Mouse (Mus musculus) left cerebral cortex, adult 9 months (tissue): Measurements from ENCODE around the gene Ankrd44.
"Not testable (repeated sequence)": the region's sequence is repeated elsewhere in the genome, so short reads cannot be mapped to it uniquely, and the experiment has no call there.

Experiments used
- DNase-seq, 2 experiments: peaks; one replicate each; pipeline ENCODE4 v3.0.0; 2022; ENCODE audit warnings: low spot score in 2 of 2

The Ankrd44 gene

DNA sequence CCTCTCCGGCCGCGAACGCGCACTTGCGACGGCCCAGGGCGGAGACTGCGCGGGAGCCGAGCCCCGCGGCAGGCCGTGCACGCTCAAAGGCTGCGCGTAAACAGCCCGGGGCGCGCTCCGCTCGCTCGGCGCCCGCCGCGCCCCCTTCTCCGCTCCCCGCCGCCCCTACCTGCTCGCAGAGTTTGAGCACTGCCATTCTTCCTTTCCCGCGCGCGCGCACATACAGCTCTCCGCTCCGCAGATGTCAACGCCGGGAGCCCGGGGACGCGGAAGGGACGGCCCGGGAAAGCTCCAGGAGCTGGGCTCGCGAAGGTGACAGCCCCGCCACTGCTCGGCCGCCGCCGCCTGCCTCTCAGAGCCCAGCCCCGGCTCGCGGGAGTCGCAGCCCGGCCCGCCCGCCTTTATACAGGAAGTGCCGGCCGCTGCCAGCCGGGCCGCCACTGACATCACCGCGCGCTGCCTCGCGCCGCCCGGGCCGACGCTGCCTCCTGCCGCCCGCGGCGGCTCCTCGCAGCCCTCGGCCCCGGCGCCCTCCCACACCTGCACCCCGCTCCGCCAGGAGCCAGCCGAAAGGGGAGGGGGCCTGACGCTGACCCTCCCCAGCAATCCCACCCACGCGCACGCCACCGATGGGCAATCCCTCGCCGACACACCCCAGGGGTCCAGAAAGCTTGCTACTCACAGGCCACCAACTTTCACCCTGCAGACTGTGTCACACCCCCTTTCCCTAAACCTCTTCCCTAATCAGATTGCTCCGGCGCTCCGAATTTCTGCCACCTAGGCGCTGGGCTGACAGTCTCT is at the start of gene Ankrd44:
Gene Ankrd44, minus strand, starts transcription at position 417 of the 801 bp plus-strand sequence.
- DNase-seq = peak in 1 of 2 experiments; percentile 62

DNA sequence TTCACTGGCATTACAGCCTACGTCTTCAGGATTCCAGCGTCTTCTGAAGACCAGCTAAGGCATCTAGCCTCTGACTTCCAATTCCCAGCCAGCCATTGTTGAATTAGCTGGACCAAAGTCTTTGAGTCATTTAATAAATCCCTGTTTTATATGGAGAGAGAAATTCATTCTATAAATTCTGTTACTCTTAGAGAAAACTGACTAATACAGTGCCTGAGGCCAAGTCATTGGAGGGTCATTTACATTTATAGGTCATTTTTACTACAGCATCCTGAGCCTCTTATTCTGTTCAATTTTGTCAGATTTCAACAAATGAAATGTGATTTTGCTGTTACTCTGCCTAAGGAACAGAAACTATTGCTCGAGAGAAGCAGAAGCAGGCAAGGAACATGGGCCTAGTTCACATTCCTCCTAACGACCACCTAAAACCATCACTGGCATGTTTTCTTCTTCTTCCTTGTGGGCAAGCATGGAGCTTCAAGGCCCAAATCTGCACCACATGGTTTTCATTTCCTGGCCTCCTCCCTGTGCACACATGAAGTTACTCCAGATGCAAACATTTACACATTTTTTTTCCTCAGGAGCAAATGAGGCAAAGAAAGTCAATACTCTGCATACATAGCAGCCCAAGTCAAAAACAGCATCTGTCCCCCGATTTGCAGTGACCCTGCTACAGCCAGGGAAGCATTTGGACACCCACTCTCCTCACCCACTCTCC is 45.7 kb upstream of the Ankrd44 start:
- no peak for DNase-seq

DNA sequence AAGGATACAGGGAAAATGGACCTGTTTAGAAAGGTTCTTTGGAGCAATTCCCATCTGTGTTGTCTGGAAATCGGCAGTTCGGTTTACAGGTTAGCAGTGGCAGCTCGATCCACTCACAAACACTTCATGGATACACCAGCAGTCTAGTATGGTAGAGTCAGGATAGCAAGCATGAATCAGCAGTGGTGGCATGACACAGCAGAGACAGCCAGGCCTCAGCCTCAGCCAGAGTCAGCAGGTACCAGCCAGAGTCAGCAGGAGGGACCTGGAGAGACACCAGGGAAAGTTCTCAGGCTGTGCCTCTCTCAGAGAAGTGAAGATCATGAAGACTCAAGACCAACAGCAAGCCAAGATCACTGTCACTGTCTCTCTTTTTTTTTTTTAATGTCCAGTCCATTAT is 40.7 kb upstream of the Ankrd44 start:
- DNase-seq = no peak

DNA sequence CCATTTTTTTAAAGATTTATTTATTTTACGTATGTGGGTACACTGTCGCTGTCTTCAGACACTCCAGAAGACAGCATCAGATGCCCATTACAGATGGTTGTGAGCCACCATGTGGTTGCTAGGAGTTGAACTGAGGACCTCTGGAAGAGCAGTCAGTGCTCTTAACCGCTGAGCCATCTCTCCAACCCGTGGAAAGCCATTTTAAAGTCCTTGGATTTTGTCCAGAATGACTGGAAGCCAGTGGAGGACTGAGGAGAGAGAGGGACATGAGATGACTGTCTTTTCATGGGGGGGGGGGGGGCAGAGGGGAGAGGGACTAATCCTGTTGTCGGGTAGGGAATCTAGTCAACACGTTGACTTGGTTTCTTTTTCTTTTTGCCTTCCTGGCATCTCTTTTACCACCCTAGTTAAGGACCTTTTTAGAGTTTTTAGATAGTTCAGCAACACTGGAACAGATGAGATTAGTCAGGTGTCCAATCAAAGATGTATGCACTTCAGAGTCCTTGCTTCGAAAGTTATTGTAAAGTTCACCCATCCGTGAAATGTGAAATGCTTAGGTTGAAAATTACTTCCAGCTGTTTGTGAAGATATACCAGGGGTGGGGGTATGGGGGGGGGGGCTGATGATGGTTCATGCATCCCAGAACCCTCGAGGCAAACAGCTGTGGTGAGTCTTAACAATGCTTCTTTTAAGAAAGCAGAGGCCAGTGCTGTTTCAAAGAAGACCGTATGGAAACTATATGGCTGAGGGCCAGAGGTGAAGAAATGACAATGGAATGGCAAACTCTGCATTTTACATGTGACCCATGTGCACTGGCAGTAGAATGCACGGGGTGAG is 39.2 kb upstream of the Ankrd44 start:
- no peak for DNase-seq

DNA sequence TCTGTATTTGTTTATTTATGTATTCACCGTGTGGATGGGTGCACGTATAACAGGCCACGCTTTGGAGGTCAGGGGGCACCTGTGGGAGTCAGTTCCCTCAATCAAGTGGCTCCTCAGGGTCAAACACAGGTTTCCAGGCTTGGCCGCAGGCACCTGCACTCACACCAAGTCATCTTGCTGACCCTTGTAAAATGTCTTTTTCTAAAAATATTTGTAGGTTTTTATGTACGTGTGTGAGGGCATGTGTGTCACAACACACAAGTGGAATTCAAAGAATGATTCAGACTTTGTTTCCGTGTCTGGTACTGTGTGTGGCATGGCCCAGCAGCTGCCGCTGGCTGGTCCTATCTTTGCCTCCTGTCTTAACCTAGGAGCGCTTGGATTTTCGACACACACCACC is 35.5 kb upstream of the Ankrd44 start:
- DNase-seq = no peak

DNA sequence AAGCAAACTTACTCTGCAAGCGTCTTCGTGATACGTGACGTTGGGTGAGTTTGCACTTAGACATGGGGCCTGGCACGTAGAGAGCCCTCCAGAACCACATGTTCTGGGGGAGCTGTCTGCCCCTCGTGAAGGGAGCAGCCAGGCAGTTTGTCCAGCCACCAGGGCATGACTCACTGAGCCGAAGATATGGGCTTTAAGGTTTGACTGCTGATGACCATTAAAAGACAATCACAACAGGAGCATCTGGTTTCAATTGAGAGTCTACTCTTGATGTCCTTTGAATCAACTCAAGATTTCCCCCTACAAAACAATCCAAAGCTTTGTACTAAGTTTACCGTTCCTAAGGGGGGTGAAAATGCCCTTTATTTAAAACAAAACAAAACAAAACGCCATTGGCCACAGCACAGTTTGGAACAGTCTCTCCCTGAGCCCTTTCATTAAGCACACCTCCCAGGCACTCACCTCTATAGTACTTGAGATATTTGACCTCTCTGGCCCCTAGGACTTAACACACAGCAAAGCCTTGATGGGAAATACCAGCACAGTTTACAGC is 34.5 kb upstream of the Ankrd44 start:
- DNase-seq = no peak

DNA sequence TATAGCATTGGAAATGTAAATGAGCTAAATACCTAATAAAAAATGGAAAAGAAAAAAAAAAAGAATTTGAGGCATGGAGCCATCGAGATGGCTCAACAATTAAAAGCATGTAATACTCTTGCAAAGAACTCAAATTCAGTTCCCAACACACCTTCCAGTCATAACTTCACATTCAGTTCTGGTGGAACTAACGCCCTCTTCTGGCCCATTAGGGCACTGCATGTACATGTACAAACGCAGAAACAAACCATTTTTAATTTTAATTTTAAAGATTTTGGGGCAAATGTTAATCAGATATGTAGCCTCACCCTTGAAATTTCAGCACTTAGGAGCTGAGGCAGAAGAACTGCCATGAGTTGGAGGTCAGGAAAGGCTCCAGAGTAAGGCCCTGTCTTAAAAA is 32.3 kb upstream of the Ankrd44 start:
- DNase-seq = no peak

DNA sequence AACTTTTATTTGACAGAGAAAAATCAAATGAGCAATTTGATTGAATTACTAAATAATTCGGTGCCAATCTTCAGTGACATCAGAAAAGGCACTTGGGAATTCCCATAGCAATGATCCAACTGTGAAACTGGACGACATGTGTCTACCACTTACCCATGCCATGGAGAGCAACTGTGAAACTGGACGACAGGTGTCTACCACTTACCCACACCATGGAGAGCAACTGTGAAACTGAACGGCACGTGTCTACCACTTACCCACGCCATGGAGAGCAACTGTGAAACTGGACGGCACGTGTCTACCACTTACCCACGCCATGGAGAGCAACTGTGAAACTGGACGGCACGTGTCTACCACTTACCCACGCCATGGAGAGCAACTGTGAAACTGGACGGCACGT is 30.8 kb upstream of the Ankrd44 start:
- DNase-seq = not testable (repeated sequence)

DNA sequence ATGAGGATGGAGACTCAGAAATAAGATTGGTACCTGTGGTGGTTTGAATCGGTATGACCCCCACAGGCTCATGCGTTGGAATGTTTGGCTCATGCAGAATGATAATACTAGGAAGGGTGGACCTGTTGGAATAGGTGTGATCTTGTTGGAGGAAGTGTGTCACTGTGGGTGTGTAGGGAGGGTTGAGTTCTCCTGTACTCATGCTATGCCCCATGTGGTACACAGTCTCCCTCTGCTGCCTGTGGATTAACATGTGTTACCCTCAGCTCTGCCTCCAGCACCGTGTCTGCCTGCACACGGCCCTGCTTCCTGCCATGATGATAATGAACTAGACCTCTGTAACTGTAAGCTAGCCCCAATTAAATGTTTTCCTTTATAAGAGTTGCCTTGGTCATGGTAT is 28.7 kb upstream of the Ankrd44 start:
- no peak for DNase-seq

DNA sequence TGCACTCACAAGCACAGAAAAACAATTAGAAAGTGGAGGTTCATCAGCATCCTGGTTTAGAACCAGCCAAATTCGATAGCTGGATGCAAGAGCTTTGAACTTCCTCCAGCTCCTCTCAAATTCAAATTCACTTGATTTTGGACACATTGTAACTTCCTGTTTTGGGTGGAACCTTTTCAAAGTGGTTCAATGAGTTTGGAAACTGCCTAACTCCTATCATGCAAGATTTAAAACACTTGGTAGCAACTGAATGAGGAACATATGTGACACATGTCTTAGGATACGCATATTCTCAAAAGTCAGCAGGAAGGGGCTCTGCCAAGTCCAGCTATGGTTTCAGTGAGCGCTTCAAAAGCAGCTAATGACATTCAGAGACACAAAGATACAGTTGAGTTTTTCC is 18.5 kb upstream of the Ankrd44 start:
- DNase-seq = no peak

DNA sequence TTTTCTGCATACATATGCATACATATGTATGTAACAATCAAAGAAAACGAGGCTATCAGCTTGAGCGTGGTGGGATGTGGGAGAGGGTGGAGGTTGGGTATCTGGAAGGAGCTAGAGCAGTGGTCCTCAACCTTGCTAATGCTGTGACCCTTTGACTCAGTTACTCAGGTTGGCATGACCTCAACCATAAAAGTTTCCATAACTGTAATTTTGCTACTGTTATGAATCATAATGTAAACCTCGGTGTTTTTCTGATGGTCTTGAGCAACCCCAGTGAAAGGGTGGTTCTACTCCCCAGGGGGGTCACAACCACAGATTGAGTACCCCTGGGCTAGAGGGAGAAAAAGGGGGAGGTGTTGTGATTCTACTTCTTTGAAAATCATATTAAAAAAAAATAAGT is 9.3 kb upstream of the Ankrd44 start:
- no peak for DNase-seq

DNA sequence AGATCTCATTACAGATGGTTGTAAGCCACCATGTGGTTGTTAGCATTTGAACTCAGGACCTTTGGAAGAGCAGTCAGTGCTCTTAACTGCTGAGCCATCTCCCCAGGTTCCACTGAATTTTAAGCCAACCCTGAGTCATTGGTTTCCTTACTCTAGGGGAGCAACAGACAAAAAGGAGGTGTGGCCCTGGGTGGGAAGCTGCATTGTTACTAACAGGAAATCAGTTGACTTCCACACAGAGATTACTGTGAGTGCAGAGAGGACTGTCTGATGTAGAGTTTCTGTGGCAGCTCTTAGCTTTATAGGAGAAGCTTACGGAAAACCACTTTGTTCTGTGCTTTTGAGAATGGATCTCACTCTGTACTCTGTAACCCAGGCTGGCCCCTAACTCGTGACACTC is 8.7 kb upstream of the Ankrd44 start:
- DNase-seq = no peak

DNA sequence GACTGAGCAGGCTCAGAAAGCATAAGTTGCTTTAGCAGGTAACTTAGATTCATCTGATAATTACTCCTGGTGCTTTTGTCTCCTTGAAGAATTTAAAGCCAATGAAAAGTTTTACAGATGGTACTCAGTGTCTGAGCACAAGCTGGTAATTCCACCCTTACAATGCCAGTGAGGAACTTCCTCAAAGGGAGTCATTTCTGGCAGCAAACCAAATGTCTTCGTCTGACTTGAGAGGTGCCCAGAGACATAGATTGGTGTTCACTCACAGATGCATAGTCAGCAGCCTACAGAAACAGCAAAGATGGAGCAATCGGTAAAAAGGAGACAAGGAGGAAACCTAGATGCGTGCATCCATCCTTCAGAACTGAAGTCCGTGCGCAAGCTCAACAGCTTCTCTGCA is 7.5 kb upstream of the Ankrd44 start:
- DNase-seq = no peak

DNA sequence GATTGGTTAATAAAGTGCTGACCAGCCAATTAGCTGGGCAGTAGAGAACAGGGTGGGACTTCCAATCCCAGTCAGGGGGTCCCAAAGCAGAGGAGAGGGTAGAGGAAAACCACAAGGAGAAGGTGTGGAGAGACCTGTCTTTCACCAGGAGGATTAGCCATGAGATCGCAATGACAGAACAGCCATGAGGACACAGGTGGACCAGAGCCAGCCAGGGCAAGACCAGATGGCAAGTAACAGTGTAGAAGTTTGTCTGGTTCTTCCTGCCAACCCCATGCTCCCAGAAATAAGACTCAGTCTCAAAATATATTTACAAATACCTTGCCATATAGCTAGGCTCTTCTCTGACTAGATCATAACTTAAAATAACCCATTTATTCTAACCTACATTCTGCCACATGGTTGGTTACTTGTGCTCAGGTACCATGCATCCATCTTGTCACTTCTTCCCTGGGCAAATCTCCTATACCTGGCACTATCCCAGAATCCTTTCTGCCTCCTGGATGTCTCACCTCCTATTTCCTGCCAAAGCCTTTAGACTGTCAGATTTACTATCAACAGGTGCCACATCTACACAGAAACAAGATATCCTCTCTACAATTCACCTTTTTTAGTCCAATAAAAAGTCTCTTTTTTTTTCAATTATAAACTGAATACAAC is 6.4 kb upstream of the Ankrd44 start:
- no peak for DNase-seq

DNA sequence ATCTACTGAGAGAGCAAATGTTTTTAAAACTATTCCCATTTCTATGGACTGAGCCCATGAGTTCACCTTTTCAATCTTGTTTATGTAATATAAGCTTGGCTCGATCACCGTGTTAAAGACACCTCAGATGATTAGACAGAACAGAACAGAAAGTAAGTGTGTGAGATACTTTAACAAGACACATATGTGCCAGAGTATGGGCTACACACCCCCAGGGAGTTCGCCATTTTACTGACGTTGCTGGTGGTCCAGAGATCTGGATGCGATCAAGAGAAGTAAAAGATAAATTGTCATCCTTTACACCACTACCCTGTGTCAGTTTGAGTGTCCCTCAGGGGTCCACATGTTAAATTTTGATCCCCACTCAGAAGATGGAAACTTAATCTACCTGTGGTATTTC is 5.0 kb upstream of the Ankrd44 start:
- no peak for DNase-seq

DNA sequence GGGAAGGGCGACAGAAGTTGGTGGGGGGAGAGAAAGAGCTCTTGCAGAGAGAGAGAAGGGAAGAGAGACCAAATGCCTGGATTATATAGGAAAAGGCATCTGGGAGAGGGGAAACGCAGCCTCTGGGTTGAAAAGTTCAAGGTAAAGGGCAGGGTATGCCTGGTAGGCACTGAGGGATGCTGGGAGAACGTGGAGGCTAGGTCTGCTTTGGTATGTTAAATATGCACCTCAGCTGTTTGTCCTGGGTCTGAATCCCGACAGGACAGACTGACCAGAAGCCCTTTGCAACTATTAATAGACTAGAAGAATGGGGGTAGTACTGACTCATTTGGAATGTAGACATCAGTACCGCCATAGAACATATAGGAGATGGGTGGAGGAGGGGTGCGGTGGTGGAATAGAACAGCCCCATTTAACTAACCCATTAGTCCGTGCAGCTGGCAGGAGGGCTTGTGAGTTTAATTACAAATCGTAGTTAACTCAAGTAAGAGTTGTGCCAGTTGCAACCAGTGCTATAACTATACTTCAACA is 4.5 kb upstream of the Ankrd44 start:
- DNase-seq = no peak

DNA sequence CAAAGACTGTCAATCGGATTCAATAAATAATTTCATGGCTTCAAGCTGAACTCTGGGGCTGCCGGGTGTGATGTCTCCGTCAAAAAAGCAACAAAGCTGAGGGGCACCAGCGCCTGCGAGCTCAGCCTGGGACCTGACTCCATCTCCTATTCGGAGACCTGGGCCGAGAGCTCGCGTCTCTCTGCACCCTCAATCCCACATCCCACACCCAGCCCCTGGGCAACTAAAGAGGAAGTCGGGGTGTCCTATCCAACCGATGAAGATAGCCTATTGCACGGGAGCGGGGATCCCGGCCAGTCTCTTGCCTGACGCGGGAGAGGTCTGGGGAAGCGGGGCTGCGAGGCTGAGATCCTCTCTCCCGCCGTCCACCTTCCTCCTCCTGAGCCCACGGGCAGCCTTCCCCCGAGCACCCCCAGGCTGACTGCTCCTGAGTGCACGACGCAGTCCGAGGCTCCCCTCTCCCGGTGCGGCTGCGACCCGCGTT is 694 bp downstream of the Ankrd44 start:
- DNase-seq = peak in 1 of 2 experiments; percentile 17

DNA sequence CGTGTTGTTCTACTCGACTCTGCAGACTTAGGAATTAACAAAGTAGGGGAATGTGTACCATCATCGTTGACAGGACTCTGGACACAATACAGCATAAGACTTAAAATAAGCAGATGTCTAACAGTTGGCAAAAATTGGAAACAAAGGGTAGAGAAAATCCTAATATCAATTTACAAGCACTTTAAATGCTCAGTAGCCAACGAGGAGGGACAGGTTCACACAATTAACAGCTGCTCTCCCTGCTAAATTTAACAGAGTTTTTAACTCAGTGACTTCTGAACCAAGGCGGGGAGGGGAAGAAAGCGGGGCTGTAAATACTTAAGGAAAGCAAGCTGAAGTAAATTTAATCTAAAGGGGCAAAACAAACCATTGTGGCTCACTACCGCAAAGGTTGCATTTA is 1.4 kb downstream of the Ankrd44 start:
- no peak for DNase-seq

DNA sequence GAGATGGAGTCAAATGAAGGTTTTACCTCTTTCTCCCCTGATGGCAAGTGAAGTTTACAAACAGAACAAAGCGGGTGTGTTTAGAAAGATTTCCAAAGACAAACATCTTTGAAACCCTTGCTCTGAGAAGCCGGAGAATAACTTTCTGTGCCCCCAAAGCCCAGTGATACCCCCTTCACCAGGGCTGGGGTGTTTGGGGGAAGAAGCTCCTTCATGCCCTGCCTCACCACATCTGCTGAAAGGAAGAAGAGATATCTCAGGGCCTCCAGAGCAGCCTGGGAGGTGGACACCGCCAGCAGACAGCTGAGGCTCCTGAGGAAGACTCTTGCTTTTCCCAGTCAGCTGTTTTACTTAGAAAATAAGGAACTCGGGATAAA is 1.9 kb downstream of the Ankrd44 start:
- no peak for DNase-seq

DNA sequence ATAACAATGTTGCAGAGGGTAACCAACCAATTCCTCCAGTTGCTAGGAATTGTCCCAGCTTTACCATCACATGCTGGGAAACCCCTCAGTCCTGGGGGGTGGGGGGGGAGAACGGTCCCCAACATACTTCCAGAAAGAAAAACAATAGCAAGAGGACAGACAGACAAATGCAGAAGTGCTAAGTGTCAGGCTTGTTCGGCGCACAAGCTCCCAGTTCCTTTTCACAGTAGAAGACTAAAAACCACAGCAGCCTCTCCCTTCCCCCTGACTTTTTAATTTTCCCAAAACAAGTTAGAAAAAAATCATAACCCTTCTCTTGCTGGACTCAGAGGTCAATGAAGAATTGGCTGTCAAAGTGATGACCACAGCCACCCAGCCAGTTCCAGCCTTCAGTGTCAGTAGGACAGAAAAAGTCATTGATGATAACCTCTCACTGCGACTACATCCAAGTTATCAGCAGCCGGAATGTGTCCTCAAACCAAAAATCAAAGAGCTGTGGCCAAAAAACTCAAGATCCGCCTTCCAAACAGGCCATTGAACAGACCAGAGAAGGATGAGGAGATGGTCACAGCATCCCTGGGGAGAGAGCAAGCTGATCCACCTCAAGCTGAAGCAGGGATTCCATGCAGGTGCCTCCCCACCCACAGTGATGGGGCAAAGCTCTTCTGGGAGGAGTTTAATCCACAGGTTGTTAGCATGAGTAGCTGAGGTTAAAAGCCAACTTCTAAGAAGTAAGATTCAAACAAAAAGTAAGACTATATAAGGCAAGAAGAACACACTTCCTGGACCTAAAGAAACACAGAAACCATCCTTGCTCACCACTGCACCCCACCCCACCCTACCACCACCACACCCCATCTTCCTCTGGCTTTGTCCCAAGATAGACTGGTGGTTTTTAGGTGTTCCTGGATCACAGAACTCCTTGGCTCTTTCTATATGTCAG is 2.5 kb downstream of the Ankrd44 start:
- no peak for DNase-seq
